Mouse (Mus musculus) bone marrow macrophage, adult 2 months (primary cell): ENCODE results near the gene Hspb2.

Experiments
- CTCF ChIP-seq: IDR thresholded peaks from 2 replicates; pipeline ENCODE4 v1.5.1; 2012; ENCODE audit warnings: low read depth, mild to moderate bottlenecking, low read length, moderate library complexity
- POLR2A ChIP-seq: IDR thresholded peaks from 2 replicates; pipeline ENCODE4 v1.6.1; 2012; ENCODE audit warnings: mild to moderate bottlenecking, low read depth, low read length, borderline replicate concordance

GRCm38 (mm10) chr9:50768107-50769002 is 16.2 kb upstream of the Hspb2 start, which contains the start of gene Fdxacb1:
- TF ChIP-seq POLR2A, result no peak
- TF ChIP-seq CTCF, result peak; percentile 43; the same call in 1 of the 2 replicates
